Mouse (Mus musculus): ENCODE measurements around the gene Agfg2. TPM values are rescaled to one million over a fixed set of nuclear protein-coding genes. Genes with fewer than 3 reads are reported as not detected.

Agfg2 gene
- 16.4 and 17.0 TPM in 2 replicates for total RNA-seq (2023)

GRCm38 (mm10) chr5:137684294-137685123 is at the start of gene Agfg2:
TSS of gene Agfg2 (minus strand) at chr5:137684726.

GRCm38 (mm10) chr5:137645652-137646091 is 38.9 kb downstream of the Agfg2 start, which contains the start of gene Irs3:
TSS of gene Irs3 (minus strand) at chr5:137645714.

GRCm38 (mm10) chr5:137641054-137641453 is 43.5 kb downstream of the Agfg2 start, which contains the start of gene Sap25:
TSS of gene Sap25 (plus strand) at chr5:137641334.

GRCm38 (mm10) chr5:137628498-137629305 is 55.8 kb downstream of the Agfg2 start, which contains the start of the genes Fbxo24, Lrch4 and Gm20605:
TSS of gene Fbxo24 (minus strand) at chr5:137629002.
TSS of gene Lrch4 (plus strand) at chr5:137629121.
TSS of gene Gm20605 (plus strand) at chr5:137629175.

GRCm38 (mm10) chr5:137613550-137613949 is 71.0 kb downstream of the Agfg2 start, which contains the start of gene Pcolce:
TSS of gene Pcolce (minus strand) at chr5:137613784.

GRCm38 (mm10) chr5:137600619-137601364 is 83.7 kb downstream of the Agfg2 start, which contains the start of gene Mospd3:
TSS of gene Mospd3 (minus strand) at chr5:137601058.

Other genes starting within 250 kb of the Agfg2 start
- gene Zan, start 207.7 kb downstream of the Agfg2 start, total RNA-seq (2023) = 0.06 TPM in 1 of 2 replicates, not detected in the other
- 13.0 and 17.8 TPM in 2 replicates for gene Pop7, start 182.2 kb downstream of the Agfg2 start, total RNA-seq (2023)
- 46.2 and 60.4 TPM in 2 replicates for gene Gigyf1, start 166.2 kb downstream of the Agfg2 start, total RNA-seq (2023)
- gene Epo, start 151.5 kb downstream of the Agfg2 start, total RNA-seq (2023) = not detected in 2 replicates
- 956 and 1,045 TPM in 2 replicates for gene Gnb2, start 151.2 kb downstream of the Agfg2 start, total RNA-seq (2023)
- gene Actl6b, start 131.2 kb downstream of the Agfg2 start, total RNA-seq (2023) = not detected in 2 replicates
- 0.76 and 1.7 TPM in 2 replicates for gene Tfr2, start 114.9 kb downstream of the Agfg2 start, total RNA-seq (2023)
- gene Mospd3, start 83.7 kb downstream of the Agfg2 start, total RNA-seq (2023) = 41.8 and 42.3 TPM in 2 replicates
- gene Pcolce, start 70.9 kb downstream of the Agfg2 start, total RNA-seq (2023) = 0.61 and 2.0 TPM in 2 replicates
- gene Fbxo24, start 55.7 kb downstream of the Agfg2 start, total RNA-seq (2023) = 0.36 TPM in 1 of 2 replicates, not detected in the other
- gene Lrch4, start 55.6 kb downstream of the Agfg2 start, total RNA-seq (2023) = 235 and 280 TPM in 2 replicates
- gene Gm20605, start 55.6 kb downstream of the Agfg2 start, total RNA-seq (2023) = 37.6 and 52.5 TPM in 2 replicates
- 51.2 and 70.0 TPM in 2 replicates for gene Sap25, start 43.4 kb downstream of the Agfg2 start, total RNA-seq (2023)
- gene Irs3, start 39.0 kb downstream of the Agfg2 start, total RNA-seq (2023) = not detected in 2 replicates
- gene Nyap1, start 56.9 kb upstream of the Agfg2 start, total RNA-seq (2023) = 0.50 and 0.54 TPM in 2 replicates
- 272 and 329 TPM in 2 replicates for gene Tsc22d4, start 61.0 kb upstream of the Agfg2 start, total RNA-seq (2023)
- gene Ppp1r35, start 94.1 kb upstream of the Agfg2 start, total RNA-seq (2023) = 24.4 and 30.5 TPM in 2 replicates
- 29.5 and 33.3 TPM in 2 replicates for gene Mepce, start 102.9 kb upstream of the Agfg2 start, total RNA-seq (2023)
- gene Zcwpw1, start 103.1 kb upstream of the Agfg2 start, total RNA-seq (2023) = 2.2 and 2.4 TPM in 2 replicates
- gene Pilra, start 151.6 kb upstream of the Agfg2 start, total RNA-seq (2023) = 535 and 567 TPM in 2 replicates
- 309 and 327 TPM in 2 replicates for gene Pilrb1, start 173.4 kb upstream of the Agfg2 start, total RNA-seq (2023)
- gene Pilrb2, start 187.1 kb upstream of the Agfg2 start, total RNA-seq (2023) = 426 and 429 TPM in 2 replicates
- not detected in 2 replicates for gene Cyp3a13, start 236.9 kb upstream of the Agfg2 start, total RNA-seq (2023)

Measured in neutrophil, adult 65 days (primary cell).